Mouse (Mus musculus) limb, embryonic 14.5 days (tissue): ENCODE results near the gene Crtac1. TPM values are rescaled to one million over a fixed set of nuclear protein-coding genes. Genes with fewer than 3 reads are reported as not detected.

Experiments used
- ATAC-seq: fragments of 200-750 bp; cut with Nextera tagmentation; 2 replicates; pipeline ENCODE4 v1.8.0; 2017; ENCODE audit warnings: low read depth, moderate number of reproducible peaks, moderate TSS enrichment; ENCODE audit not compliant: low FRiP score
- DNase-seq: peaks from one replicate; pipeline ENCODE4 v3.0.0-alpha.2; 2015; ENCODE audit warnings: low spot score
- H3K27ac ChIP-seq: fragments of 300-500 bp; sonication (generic); replicated peaks from 2 replicates; pipeline ENCODE4 v1.5.1; 2014; ENCODE audit warnings: low read depth, mild to moderate bottlenecking, low read length, moderate library complexity, mixed read lengths
- H3K27me3 ChIP-seq: fragments of 300-500 bp; sonication (generic); 2 replicates; pipeline ENCODE4 v1.6.1; 2014; ENCODE audit warnings: low read length, mixed read lengths; ENCODE audit not compliant: control insufficient read depth, insufficient read depth
- H3K36me3 ChIP-seq: fragments of 300-500 bp; sonication (generic); 2 replicates; pipeline ENCODE4 v1.6.1; 2014; ENCODE audit warnings: mild to moderate bottlenecking, low read length, moderate library complexity, mixed read lengths; ENCODE audit not compliant: control insufficient read depth, insufficient read depth
- H3K4me1 ChIP-seq: fragments of 300-500 bp; sonication (generic); 2 replicates; pipeline ENCODE4 v1.6.1; 2014; ENCODE audit warnings: antibody characterized with exemption, low read length, mixed read lengths; ENCODE audit not compliant: control insufficient read depth, insufficient read depth
- H3K4me2 ChIP-seq: fragments of 300-500 bp; sonication (generic); replicated peaks from 2 replicates; pipeline ENCODE4 v1.6.1; 2014; ENCODE audit warnings: low read depth, mild to moderate bottlenecking, low read length, moderate library complexity; ENCODE audit not compliant: severe bottlenecking
- H3K4me3 ChIP-seq: fragments of 300-500 bp; sonication (generic); replicated peaks from 2 replicates; pipeline ENCODE4 v1.5.1; 2014; ENCODE audit warnings: low read length
- H3K9ac ChIP-seq: fragments of 300-500 bp; sonication (generic); 2 replicates; pipeline ENCODE4 v1.6.1; 2014; ENCODE audit warnings: mild to moderate bottlenecking, low read depth, low read length, moderate library complexity; ENCODE audit not compliant: severe bottlenecking
- H3K9me3 ChIP-seq: fragments of 300-500 bp; sonication (generic); 2 replicates; pipeline ENCODE4 v1.6.1; 2016; ENCODE audit warnings: low read length; ENCODE audit not compliant: control insufficient read depth
- POLR2A ChIP-seq: fragments of 200-500 bp; IDR thresholded peaks from 2 replicates; pipeline ENCODE4 v1.8.0; 2012; ENCODE audit warnings: inconsistent platforms, mild to moderate bottlenecking, moderate library complexity, borderline replicate concordance; ENCODE audit not compliant: insufficient read depth, insufficient read length; ENCODE audit errors: extremely low read depth
- WGBS: fragments of 180-500 bp; shearing (Covaris S2); extraction: QIAGEN DNeasy Blood & Tissue Kit; methylation state at CpG from one replicate; pipeline ENCODE4 v1.1.7; 2014; 5-methylcytosine and 5-hydroxymethylcytosine counted together
- polyA plus RNA-seq, 2 experiments: library from polyadenylated mRNA; depleted of rRNA in 1 of 2; stranded (reverse) in 1 of 2; unstranded in 1 of 2; fragments of >200 nt; fragmentation: Nextera tagmentation in 1 of 2; extraction: Ambion mirVana in 1 of 2; gene quantifications; 2 replicates each; pipeline versions ENCODE4 v1.2.1 to v1.2.3; 2012 to 2014

Crtac1 gene
- polyA plus RNA-seq, 2 experiments = 3.1 to 3.4 TPM

- H3K36me3 ChIP-seq = no peaks in the 10 kb centered on the region
- no peak overlapping the region for H3K9ac ChIP-seq
- no peak for TF ChIP-seq POLR2A
- DNase-seq (no peak), ATAC-seq (no peak)
- H3K27ac ChIP-seq = no peak overlapping the region
- H3K9me3 ChIP-seq = no peaks in the 10 kb centered on the region
- H3K4me1 ChIP-seq = peaks cover 5% of the 10 kb centered on the region; the same call in 1 of the 2 replicates
- H3K27me3 ChIP-seq = peaks cover 55% of the 10 kb centered on the region
- 4% methylated on average over 15 of the region's 19 CpGs for WGBS
- peak overlapping the region; percentile 93 for H3K4me2 ChIP-seq
- H3K4me3 ChIP-seq = peak overlapping the region; percentile 50
Measured at GRCm38 (mm10) chr19:42430981-42431380, 602 bp downstream of the Crtac1 start.

GRCm38 (mm10) chr19:42429410-42429809 is 2.2 kb downstream of the Crtac1 start:
- Histone ChIP-seq H3K4me3 (no peak overlapping the region), H3K4me1 (peaks cover 5% of the 10 kb centered on the region; the same call in 1 of the 2 replicates), H3K27me3 (peaks cover 47% of the 10 kb centered on the region), H3K9ac (no peak overlapping the region), H3K9me3 (no peaks in the 10 kb centered on the region), H3K27ac (no peak overlapping the region), H3K36me3 (no peaks in the 10 kb centered on the region), H3K4me2 (no peak overlapping the region)
- no peak for TF ChIP-seq POLR2A
- ATAC-seq (no peak), DNase-seq (peak; percentile 56)
- WGBS = 17% methylated on average over 3 of the region's 3 CpGs

GRCm38 (mm10) chr19:42425208-42425607 is 6.4 kb downstream of the Crtac1 start:
- Histone ChIP-seq H3K9ac (no peak overlapping the region), H3K4me3 (no peak overlapping the region), H3K4me2 (no peak overlapping the region), H3K36me3 (no peaks in the 10 kb centered on the region), H3K9me3 (no peaks in the 10 kb centered on the region), H3K27me3 (peaks cover 8% of the 10 kb centered on the region), H3K27ac (no peak overlapping the region), H3K4me1 (no peaks in the 10 kb centered on the region)
- DNase-seq (peak; percentile 78), ATAC-seq (no peak)
- no peak for TF ChIP-seq POLR2A
- WGBS = 8% methylated on average over 3 of the region's 3 CpGs

GRCm38 (mm10) chr19:42415042-42415441 is 16.5 kb downstream of the Crtac1 start:
- H3K36me3 ChIP-seq = no peaks in the 10 kb centered on the region
- H3K27me3 ChIP-seq = peaks cover 4% of the 10 kb centered on the region; the same call in 1 of the 2 replicates
- ATAC-seq = no peak
- H3K4me1 ChIP-seq = no peaks in the 10 kb centered on the region
- no peak overlapping the region for H3K27ac ChIP-seq
- H3K9me3 ChIP-seq = no peaks in the 10 kb centered on the region
- TF ChIP-seq POLR2A = no peak
- no peak overlapping the region for H3K9ac ChIP-seq
- WGBS = 68% methylated on average over 8 of the region's 8 CpGs
- no peak for DNase-seq
- H3K4me2 ChIP-seq = no peak overlapping the region
- no peak overlapping the region for H3K4me3 ChIP-seq

- Histone ChIP-seq H3K27me3 (peaks cover 16% of the 10 kb centered on the region; the same call in 1 of the 2 replicates), H3K4me2 (no peak overlapping the region), H3K27ac (no peak overlapping the region), H3K4me1 (no peaks in the 10 kb centered on the region), H3K4me3 (no peak overlapping the region), H3K9ac (no peak overlapping the region), H3K9me3 (no peaks in the 10 kb centered on the region), H3K36me3 (no peaks in the 10 kb centered on the region)
- DNase-seq (no peak), ATAC-seq (no peak)
- TF ChIP-seq POLR2A = no peak
- WGBS = 32% methylated on average over 5 of the region's 5 CpGs
Measured at GRCm38 (mm10) chr19:42409856-42410255, 21.7 kb downstream of the Crtac1 start.

GRCm38 (mm10) chr19:42409226-42409625 is 22.4 kb downstream of the Crtac1 start:
- Histone ChIP-seq H3K27ac (no peak overlapping the region), H3K9ac (no peak overlapping the region), H3K36me3 (no peaks in the 10 kb centered on the region), H3K4me2 (no peak overlapping the region), H3K27me3 (peaks cover 16% of the 10 kb centered on the region; the same call in 1 of the 2 replicates), H3K4me1 (no peaks in the 10 kb centered on the region), H3K4me3 (no peak overlapping the region), H3K9me3 (no peaks in the 10 kb centered on the region)
- no peak for TF ChIP-seq POLR2A
- ATAC-seq = no peak
- 3% methylated on average over 19 of the region's 19 CpGs for WGBS
- DNase-seq = no peak
